Mouse (Mus musculus) lung, adult 2 months (tissue): ENCODE results near the gene Negr1. TPM values are rescaled to one million over a fixed set of nuclear protein-coding genes. Genes with fewer than 3 reads are reported as not detected.

Experiments
- DNase-seq: peaks from one replicate; pipeline ENCODE4 v3.0.0; 2022
- H3K4me1 ChIP-seq: fragments of 200-500 bp; 2 replicates; pipeline ENCODE4 v1.6.1; 2011; ENCODE audit warnings: low read length; ENCODE audit not compliant: control insufficient read depth, insufficient read depth
- H3K4me3 ChIP-seq: fragments of 200-500 bp; replicated peaks from 2 replicates; pipeline ENCODE3; 2011; ENCODE audit warnings: low read depth, mild to moderate bottlenecking, control low read depth, low read length; ENCODE audit errors: extremely low read depth
- CTCF ChIP-seq: fragments of 200-500 bp; IDR thresholded peaks from 2 replicates; pipeline ENCODE4 v1.5.1; 2011; ENCODE audit warnings: mild to moderate bottlenecking, low read length, control low read depth; ENCODE audit not compliant: insufficient read depth
- POLR2A ChIP-seq: fragments of 200-500 bp; IDR thresholded peaks from 2 replicates; pipeline ENCODE4 v1.6.1; 2011; ENCODE audit warnings: low read depth, mild to moderate bottlenecking, control low read depth, low read length, borderline replicate concordance; ENCODE audit errors: extremely low read depth
- WGBS: fragments of 180-500 bp; shearing (Covaris S2); methylation state at CpG from one replicate; pipeline ENCODE4 v1.1.7; 2018; 5-methylcytosine and 5-hydroxymethylcytosine counted together
- polyA plus RNA-seq: library from polyadenylated mRNA; depleted of rRNA; stranded (reverse); fragments of >200 nt; gene quantifications from 2 replicates; pipeline ENCODE4 v1.2.3, GENCODE M21; 2012

The Negr1 gene
- polyA plus RNA-seq, 1 experiment = 1.5 TPM

DNA sequence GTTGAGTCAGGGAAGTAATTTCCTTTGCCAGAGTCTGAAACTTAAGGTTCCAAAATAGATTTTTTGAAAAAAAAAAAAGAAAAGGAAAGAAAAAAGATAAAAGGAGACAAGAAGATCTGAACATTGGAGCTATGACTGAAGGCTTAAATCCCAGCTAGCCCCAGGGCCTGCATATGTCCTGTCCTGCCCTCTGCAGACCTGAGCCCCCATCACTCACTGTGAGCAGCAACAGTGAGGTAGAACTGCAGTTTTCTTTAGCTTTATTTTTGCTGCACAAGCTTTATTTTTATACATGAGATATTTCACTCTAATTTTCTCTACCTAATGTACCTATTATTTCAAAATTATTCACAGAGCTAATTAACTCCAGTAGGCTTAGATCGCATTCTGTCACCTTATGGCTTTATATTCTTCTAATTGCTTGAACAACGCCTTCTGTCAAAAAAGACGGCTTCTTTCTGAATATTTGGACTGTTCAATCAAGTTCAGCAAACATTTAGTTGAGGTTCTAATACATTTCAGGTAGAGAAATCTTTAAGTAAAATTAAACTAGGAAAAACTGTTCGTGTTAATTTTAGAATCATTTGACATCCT is 192.3 kb downstream of the Negr1 start:
- TF ChIP-seq CTCF (no peak), POLR2A (no peak)
- 81% methylated on average over 4 of the region's 4 CpGs for WGBS
- Histone ChIP-seq H3K4me3 (no peak overlapping the region), H3K4me1 (no peaks in the 10 kb centered on the region)
- no peak for DNase-seq

DNA sequence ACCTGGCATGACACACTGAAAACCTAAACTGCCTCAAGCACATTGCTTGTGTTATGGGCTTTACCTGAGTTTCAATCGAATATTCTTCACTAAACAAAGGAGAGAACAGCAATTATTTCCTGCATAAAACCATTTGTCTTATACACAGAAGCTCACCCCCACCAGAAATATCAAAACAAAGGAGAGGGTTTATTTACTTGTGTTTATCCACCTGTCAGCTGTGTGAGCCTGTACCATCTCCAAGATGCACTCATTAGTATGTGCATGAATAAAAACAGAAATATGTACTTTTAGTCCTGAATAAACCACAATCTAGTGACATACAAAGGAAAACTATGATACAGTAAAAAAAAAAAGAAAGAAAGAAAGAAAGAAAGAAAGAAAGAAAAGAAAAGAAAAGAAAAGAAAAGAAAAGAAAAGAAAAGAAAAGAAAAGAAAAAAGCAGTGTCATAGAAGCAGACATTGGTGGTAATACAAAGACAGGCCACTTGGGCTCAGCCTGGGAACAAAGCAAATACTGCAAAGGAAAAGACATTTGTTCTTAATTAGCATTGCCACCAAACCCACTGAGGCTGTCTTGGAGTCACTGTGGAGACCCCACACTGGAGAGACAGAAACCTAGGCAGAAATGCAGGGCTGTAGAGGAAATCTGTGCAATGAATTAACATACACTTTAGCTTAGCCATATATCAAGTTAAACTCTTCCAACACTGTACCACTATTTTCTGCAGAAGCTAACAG is 193.4 kb downstream of the Negr1 start:
- no peaks in the 10 kb centered on the region for H3K4me1 ChIP-seq
- WGBS = 42% methylated on average over 1 of the region's 1 CpGs
- no peak for TF ChIP-seq POLR2A
- no peak for TF ChIP-seq CTCF
- H3K4me3 ChIP-seq = no peak overlapping the region
- DNase-seq = no peak

DNA sequence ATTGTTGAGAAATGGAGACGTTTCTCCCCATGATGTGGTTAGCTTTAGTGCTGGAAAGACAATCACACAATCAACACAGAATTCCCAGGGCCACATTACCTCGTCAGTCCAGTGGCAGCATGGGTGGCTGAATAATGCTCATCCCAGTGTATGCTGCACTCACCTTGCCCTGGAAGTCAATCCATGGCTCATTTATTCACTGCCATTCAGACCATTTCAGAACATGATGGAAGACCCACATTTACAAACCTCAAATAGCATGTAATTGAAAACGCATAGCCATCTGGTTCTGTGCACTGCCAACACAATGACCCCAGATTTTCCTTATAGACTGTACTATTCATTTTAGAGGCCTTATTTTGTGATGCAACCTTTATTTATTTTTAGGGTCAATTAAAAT is 203.4 kb downstream of the Negr1 start:
- WGBS = 76% methylated on average over 3 of the region's 3 CpGs
- Histone ChIP-seq H3K4me3 (no peak overlapping the region), H3K4me1 (no peaks in the 10 kb centered on the region)
- DNase-seq = no peak
- no peak for TF ChIP-seq POLR2A
- no peak for TF ChIP-seq CTCF

DNA sequence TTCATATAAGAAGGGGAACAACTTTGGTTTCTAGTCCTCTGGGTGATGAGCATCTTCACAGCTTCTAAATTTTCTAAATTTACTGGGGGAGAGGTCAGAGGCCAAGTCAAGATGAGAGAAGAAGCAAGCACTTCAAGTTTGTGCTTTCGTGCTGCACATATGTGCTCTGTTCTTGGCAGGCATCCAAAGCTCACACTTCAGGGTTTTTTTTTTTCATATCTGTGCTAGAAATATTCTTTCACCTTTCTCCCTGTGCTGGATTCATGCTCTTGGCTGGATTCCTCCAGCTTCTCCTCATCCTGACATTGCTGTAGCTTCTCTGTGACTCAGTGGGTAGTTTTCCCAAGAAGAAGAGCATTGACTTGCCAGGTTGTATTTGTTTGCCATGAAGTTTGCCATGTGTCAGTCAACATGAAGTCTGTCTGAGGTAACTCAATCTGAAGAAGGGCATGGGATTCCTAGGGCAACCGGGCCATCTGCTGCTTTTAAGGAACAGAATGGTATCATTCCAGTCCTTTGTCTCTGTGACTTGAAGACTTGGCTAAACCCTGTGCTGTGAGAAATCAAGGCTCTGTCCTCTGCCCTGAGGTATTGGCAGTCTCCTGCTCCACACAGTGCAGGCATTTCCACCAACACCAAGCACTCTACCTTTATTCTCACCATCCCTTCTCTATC is 204.7 kb downstream of the Negr1 start:
- no peak for DNase-seq
- H3K4me1 ChIP-seq = no peaks in the 10 kb centered on the region
- TF ChIP-seq POLR2A = no peak
- 41% methylated on average over 2 of the region's 2 CpGs for WGBS
- no peak overlapping the region for H3K4me3 ChIP-seq

DNA sequence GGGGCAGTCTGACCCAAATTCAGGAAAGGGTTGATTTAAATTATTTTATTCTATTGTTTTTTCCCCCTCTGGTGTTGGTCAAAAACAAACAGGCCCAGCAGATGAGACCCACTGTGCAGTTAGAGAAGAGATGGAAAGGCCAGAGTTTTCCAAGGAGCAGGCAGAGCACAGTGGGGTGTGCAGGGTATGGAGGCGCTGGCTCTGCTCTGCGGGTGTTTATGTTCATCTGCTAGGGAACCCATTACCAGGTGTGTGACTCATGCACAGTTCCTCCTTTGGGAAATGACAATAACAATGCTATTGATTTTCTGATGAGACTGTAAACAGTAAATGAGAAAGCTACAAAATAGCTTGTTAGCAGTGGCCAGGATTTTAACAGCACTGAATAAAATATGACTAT is 210.0 kb downstream of the Negr1 start:
- TF ChIP-seq POLR2A (no peak), CTCF (no peak)
- no peak overlapping the region for H3K4me3 ChIP-seq
- H3K4me1 ChIP-seq = no peaks in the 10 kb centered on the region
- WGBS = 82% methylated on average over 2 of the region's 2 CpGs
- DNase-seq = no peak

DNA sequence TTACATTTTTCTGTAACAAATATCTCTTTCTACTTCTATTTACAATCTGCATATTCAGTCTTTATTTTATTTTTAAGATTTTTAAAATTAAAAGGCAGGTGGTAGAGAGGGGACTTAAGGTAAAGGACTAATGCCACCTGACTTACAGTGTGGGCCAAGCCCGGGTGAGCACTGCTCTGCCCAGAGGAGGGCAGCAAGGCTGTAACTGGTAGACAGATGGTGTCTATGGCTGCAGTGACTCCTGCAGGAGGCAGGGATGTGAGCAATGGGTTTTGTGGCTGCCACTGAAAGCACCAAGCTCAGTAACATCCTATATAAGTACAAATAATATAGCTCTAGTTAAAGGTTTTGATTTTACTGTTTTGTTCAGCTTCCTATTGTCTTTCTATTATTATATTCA is 210.5 kb downstream of the Negr1 start:
- 36% methylated on average over 1 of the region's 1 CpGs for WGBS
- no peak for TF ChIP-seq POLR2A
- no peak overlapping the region for H3K4me3 ChIP-seq
- no peak for DNase-seq
- H3K4me1 ChIP-seq = no peaks in the 10 kb centered on the region

DNA sequence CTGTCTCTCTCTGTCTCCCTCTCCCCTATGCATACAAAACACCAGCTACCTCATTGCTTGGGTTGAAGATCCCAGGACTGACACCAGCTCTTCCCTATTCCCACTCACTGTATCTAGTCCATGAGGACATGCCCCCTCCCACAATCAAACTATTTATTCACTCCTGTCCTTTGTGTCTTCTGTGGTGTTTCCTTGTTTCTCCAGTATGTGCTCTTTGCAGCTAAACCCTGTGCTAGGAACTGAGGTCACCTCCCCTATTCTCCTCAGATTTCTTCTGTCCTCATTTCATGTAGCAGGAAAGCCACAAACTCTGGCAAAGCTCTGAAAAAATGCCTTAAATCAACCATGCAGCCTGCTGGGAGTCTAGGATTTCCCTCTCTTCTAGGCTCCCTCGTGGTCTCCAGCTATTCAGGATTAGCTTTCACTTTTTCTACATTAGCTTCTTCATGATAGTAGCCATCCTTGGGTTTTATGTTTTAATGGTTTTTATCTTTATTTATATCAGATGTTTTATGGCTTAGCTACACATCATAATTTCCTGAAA is 222.8 kb downstream of the Negr1 start:
- no peaks in the 10 kb centered on the region for H3K4me1 ChIP-seq
- DNase-seq = no peak
- 62% methylated on average over 1 of the region's 1 CpGs for WGBS

DNA sequence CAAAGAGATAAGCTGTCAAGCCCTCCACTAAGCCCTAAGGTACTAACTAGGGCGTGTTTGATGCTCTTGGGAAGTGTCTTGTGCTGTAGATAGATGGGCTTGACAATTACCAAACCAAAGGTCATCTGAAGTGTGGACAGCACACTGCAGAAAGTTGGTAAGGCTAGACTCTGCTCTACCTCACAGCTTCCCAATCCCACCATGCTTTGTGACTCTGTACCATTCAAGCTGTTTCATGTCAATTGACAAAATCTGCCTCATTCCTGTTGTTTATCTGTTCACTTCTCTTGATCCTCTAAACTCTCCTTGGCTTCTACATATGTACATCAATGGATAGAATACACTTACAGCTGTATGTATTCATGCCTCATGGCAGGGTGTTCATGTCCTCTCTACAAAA is 224.8 kb downstream of the Negr1 start:
- no peaks in the 10 kb centered on the region for H3K4me1 ChIP-seq
- H3K4me3 ChIP-seq = no peak overlapping the region
- TF ChIP-seq CTCF = no peak
- no peak for TF ChIP-seq POLR2A
- no peak for DNase-seq
- 53% methylated on average over 1 of the region's 1 CpGs for WGBS

More for the DNA sequence above, 222.8 kb downstream of the Negr1 start:
- TF ChIP-seq POLR2A (no peak), CTCF (no peak)
- no peak overlapping the region for H3K4me3 ChIP-seq

DNA sequence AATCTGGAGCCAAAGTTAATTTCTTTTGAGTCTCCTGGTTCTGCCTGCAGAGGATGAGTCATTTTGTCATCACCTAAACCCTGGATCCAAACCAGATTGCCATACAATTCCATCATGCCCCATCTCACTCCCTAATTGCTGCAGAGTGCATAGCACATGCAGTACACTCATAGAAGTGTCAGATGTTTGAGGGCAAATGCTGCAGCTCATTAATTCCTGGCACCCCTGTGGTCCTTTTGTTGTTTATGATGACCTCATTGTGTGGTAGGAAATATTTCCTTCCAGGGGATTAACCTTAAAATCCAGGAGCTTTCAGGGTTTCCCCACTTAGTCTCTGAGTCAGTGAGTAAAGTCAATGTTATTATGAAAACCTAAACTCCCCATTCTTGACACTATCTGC is 229.6 kb downstream of the Negr1 start:
- Histone ChIP-seq H3K4me1 (no peaks in the 10 kb centered on the region), H3K4me3 (no peak overlapping the region)
- DNase-seq = no peak
- TF ChIP-seq CTCF = no peak
- TF ChIP-seq POLR2A = no peak
